Comparison of ENCODE assay signal across 14 mouse cellular contexts in the genomic region with DNA sequence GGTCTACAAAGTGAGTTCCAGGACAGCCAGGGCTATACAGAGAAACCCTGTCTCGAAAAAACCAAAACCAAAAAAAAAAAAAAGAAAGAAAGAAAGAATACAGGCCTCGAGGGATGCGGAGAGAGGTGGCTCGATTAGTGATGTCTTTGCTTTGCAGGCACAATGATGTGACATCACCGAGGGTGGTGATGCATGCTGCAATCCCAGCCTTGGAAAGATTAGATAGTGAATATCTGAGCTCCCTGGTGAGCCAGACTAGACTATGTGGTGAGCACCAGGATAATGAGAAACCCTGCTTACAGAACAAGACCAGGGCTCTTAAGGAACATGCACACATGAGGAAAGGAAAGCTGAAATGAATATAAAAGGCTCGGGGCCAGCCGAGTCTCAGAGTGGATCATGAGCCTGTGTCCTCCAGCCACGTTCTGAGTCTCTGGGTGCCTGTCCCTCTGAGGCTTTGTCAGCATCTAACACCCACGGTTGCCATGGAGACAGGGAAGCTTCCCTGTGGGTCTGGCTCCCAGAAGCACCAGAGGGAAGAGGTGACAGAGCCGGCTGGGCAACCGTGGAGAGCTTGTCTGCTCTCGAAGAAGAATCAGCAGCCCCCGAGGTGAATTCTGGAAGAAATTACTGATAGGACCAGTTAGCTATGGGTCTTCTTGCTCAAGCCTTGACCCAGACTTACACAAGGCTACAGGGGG. TPM values are rescaled to one million over a fixed set of nuclear protein-coding genes. Genes with fewer than 3 reads are reported as not detected.
A peak's percentile ranks its signal among the peaks of the same experiment; 100 is the strongest.
DNase-seq lines count a peak whose midpoint lies in the region; ATAC-seq lines count a peak whose summit lies in the region.
"Had no signal": no experiment of that assay in that cellular context is flagged by ENCODE, and none has a peak within 500 bp of the region (broad histone marks: within the 10 kb centered on the region; RNA-seq: fewer than 3 reads in every experiment).

No protein-coding gene starts in this region.

- no peak overlapping the region for H3K4me3 ChIP-seq in midbrain, embryonic 10.5 days
- H3K4me3 ChIP-seq in midbrain, embryonic 13.5 days (replicated peaks) = no peak overlapping the region
- H3K4me3 ChIP-seq: embryonic facial prominence, embryonic 15.5 days; heart, embryonic 15.5 days; limb, embryonic 13.5 days had no signal

- peak; percentile 50 for DNase-seq in midbrain, embryonic 10.5 days (ENCODE audit: low spot score)
- peak; percentile 45 for DNase-seq in embryo, embryonic 11 days
- peak; percentile 9 to 58 for DNase-seq in left cerebral cortex, postnatal 10 days (ENCODE audit: extremely low spot score in 1 of 2, low spot score in 2 of 2)
- DNase-seq in right cerebral cortex, postnatal 4 days = peak; percentile 20
- DNase-seq in urinary bladder, adult 18-20 months (ENCODE audit: low spot score in 2 of 2) = no peak
- DNase-seq: gastrocnemius, postnatal 10 days; kidney, adult 9 months; thymus, postnatal 4 days had no signal

- peaks cover 8% of the 10 kb centered on the region for H3K4me1 ChIP-seq in midbrain, embryonic 10.5 days
- peaks cover 5% of the 10 kb centered on the region; the same call in 1 of the 2 replicates for H3K4me1 ChIP-seq in midbrain, embryonic 13.5 days (replicated peaks)
- H3K4me1 ChIP-seq: embryonic facial prominence, embryonic 15.5 days; heart, embryonic 15.5 days; limb, embryonic 13.5 days had no signal

- no peak overlapping the region for H3K27ac ChIP-seq in midbrain, embryonic 10.5 days (replicated peaks)
- H3K27ac ChIP-seq in midbrain, embryonic 13.5 days = no peak overlapping the region
- H3K27ac ChIP-seq: embryonic facial prominence, embryonic 15.5 days; heart, embryonic 15.5 days; limb, embryonic 13.5 days had no signal

- no peaks in the 10 kb centered on the region for H3K36me3 ChIP-seq in midbrain, embryonic 10.5 days
- no peaks in the 10 kb centered on the region for H3K36me3 ChIP-seq in midbrain, embryonic 13.5 days
- H3K36me3 ChIP-seq: embryonic facial prominence, embryonic 15.5 days; G1E; heart, embryonic 15.5 days; limb, embryonic 13.5 days had no signal

- intact Hi-C loops in left cerebral cortex, postnatal 10 days (cut with DNase I) = no loop called here

- H3K4me2 ChIP-seq in midbrain, embryonic 13.5 days (replicated peaks) = no peak overlapping the region
- H3K4me2 ChIP-seq: embryonic facial prominence, embryonic 15.5 days; heart, embryonic 15.5 days; limb, embryonic 13.5 days had no signal

- no peak for ATAC-seq in midbrain, embryonic 13.5 days
- no peak for ATAC-seq in megakaryocyte-erythroid progenitor cell, adult 5-6 weeks (replicated peaks; ENCODE audit: low FRiP score, low TSS enrichment, poor library complexity, severe bottlenecking)

- H3K9me3 ChIP-seq in midbrain, embryonic 10.5 days (replicated peaks) = peaks cover 6% of the 10 kb centered on the region; the same call in 1 of the 2 replicates
- no peaks in the 10 kb centered on the region for H3K9me3 ChIP-seq in midbrain, embryonic 13.5 days
- H3K9me3 ChIP-seq: heart, embryonic 15.5 days had no signal

- H3K27me3 ChIP-seq in midbrain, embryonic 10.5 days (ENCODE audit: low read depth, poor library complexity, severe bottlenecking) = no peaks in the 10 kb centered on the region
- H3K27me3 ChIP-seq in midbrain, embryonic 13.5 days = no peaks in the 10 kb centered on the region
- H3K27me3 ChIP-seq: embryonic facial prominence, embryonic 15.5 days; heart, embryonic 15.5 days; limb, embryonic 13.5 days had no signal

- 64% methylated on average over 13 of the region's 13 CpGs for WGBS in midbrain, embryonic 10.5 days
- WGBS in midbrain, embryonic 13.5 days = 51% methylated on average over 13 of the region's 13 CpGs

- no peak overlapping the region for H3K9ac ChIP-seq in midbrain, embryonic 13.5 days (replicated peaks)
- H3K9ac ChIP-seq: embryonic facial prominence, embryonic 15.5 days; heart, embryonic 15.5 days; limb, embryonic 13.5 days had no signal

RNA-seq across cellular contexts. Expression of a gene that starts 20.9 kb away (rescaled TPM):
- polyA plus RNA-seq in midbrain, embryonic 10.5 days (2016; fragmentation: Nextera tagmentation; extraction: Ambion mirVana) = 0.05 TPM in 1 of 2 replicates, not detected in the other
- not detected in 2 replicates for polyA plus RNA-seq in midbrain, embryonic 13.5 days (2015; fragmentation: Nextera tagmentation; extraction: Ambion mirVana)
- total RNA-seq in left cerebral cortex, postnatal 10 days (2021) = not detected
- 0.42 TPM in 1 of 2 replicates, not detected in the other for total RNA-seq in megakaryocyte-erythroid progenitor cell, adult 5-6 weeks (2014; fragmentation: Nextera tagmentation)
- total RNA-seq in megakaryocyte-erythroid progenitor cell, adult 5-6 weeks (2017) = not detected in 2 replicates
- polyA plus RNA-seq: limb, embryonic 13.5 days had no signal

RNA-seq across cellular contexts. Expression of a gene that starts 34.3 kb away (rescaled TPM):
- polyA plus RNA-seq in midbrain, embryonic 10.5 days (2016; fragmentation: Nextera tagmentation; extraction: Ambion mirVana) = 0.05 and 0.10 TPM in 2 replicates
- 0.08 and 0.13 TPM in 2 replicates for polyA plus RNA-seq in midbrain, embryonic 13.5 days (2015; fragmentation: Nextera tagmentation; extraction: Ambion mirVana)
- total RNA-seq in left cerebral cortex, postnatal 10 days (2021) = not detected
- total RNA-seq in megakaryocyte-erythroid progenitor cell, adult 5-6 weeks (2014; fragmentation: Nextera tagmentation) = 1.8 TPM in 1 of 2 replicates, not detected in the other
- 0.08 and 0.09 TPM in 2 replicates for total RNA-seq in megakaryocyte-erythroid progenitor cell, adult 5-6 weeks (2017)
- total RNA-seq: G1E; gastrocnemius, postnatal 10 days had no signal
- polyA plus RNA-seq: G1E; heart, embryonic 15.5 days had no signal

Comparison
In these comparisons a context has a peak if more than half of its experiments do, and no peak if none do; other contexts are left out.
1. DNase-seq: peak in midbrain, embryonic 10.5 days (single experiment), embryo, embryonic 11 days (single experiment), left cerebral cortex, postnatal 10 days (2 of 2) and right cerebral cortex, postnatal 4 days (single experiment); none in urinary bladder, adult 18-20 months (0 of 2).